Mouse (Mus musculus): ENCODE measurements at regions not wholly inside any gene's neighbourhood (a gene's known extent, or its start where the extent isn't known, plus 50 kb on each side); places are given as distances from the start of the nearest gene placed in this dataset.

DNA sequence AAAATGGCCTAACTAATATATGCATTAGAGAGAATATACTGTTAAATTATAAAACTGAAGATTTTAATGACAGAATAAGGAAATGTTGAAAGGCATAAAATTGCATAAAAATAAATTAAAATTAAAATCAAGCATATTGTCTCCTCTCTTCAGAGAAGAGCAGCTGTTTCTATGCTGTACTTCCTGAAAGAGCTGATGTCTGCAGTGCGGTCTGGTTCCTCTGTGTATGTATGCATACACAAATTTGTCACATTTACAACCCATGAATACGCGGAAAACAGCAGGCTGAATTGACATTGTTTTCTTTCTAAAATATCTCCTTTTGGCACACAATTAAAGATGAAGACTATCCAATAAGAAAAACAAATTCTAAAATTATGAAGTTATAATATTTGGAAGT, 278.5 kb downstream of the Olfr1505 start:
- DNase-seq (ENCODE audit: low read depth, low spot score) = no peak

DNA sequence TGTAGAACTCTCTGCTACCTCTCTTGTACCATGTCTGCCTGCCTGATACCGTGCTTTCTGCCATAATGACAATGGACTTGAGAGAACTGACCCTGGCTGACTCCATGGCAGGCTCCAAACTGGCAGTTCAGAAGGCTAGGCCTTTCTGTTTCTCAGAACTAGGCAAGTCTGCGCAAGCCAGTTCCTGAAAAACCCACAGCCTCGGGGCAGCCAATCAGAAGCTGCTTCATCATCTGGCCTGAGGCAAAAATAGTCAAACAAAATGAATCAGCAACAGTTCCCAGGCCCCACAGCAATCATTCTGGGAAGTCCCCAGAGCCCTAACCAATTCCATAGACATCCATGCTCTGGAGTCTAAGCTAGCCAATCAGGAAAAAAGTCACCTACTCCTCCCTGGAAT, 284.5 kb downstream of the Olfr1505 start:
- DNase-seq (ENCODE audit: low read depth, low spot score) = no peak

DNA sequence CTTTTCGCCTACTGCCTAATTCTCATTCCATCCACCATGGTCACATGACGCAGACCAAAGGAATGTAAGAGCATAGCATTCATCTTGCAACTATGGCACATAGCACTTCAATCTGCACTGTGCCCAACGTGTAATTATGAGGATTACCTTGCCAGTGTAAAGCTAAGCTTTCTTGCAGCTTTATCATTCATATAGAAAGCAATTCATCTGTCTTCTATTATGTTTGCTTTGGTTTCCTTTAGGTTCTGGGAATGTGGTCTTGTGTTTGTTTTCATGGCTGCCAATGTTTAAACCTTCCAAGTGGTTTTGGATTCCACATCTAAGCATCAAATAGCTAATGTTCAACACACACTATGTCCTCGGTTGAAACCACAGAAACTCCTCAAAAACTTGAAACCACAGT, 307.2 kb downstream of the Olfr1505 start:
- DNase-seq (ENCODE audit: low read depth, low spot score) = no peak

DNA sequence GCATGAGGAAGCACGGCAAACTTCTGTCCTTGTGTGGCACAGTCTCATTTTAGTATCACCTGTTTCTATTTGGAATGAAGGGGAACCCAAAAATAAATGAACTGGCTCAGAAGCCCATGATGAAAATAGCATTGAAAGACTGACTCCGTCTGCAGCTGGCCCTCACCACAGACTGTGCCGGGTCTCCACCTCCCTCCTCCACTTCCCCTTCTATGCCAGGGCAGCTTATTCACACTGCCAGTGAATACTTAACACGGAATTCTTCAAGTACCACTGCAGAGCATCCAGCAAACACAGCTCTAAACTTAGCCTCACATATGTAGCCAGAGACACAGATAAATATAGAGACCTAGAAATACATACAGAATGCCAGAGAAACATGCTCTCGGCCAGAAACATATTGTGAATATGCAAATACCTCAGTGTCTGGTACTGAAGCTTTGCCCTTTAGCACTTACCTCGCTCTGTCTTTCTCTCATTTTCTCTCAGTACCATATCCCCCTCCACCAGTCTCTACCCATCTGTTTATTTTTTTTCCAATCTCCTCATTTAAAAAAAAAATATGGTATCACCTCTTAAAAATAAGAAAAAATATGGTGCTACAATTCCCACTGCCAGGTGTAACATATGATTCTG, 311.8 kb downstream of the Olfr1505 start:
- no peak for DNase-seq (ENCODE audit: low read depth, low spot score)

DNA sequence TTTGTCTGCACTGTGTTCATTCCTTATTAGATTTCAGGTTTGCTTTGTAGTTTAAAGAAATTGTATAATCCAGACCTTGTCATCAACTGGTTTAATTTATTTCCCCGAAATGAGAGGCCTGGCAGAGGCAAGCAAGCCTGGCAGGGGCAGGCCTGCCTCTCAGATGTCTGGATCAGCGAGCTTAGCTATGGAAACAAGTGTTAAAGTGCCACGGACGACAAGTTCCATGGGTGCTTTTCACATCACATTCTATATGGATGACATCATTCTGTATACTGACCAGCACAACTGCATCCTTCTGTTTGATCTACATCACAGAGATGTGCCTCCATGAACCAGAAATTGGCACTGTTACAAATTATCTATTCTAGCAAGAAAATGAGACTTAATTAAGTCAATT, 312.5 kb downstream of the Olfr1505 start:
- DNase-seq (ENCODE audit: low read depth, low spot score) = no peak

DNA sequence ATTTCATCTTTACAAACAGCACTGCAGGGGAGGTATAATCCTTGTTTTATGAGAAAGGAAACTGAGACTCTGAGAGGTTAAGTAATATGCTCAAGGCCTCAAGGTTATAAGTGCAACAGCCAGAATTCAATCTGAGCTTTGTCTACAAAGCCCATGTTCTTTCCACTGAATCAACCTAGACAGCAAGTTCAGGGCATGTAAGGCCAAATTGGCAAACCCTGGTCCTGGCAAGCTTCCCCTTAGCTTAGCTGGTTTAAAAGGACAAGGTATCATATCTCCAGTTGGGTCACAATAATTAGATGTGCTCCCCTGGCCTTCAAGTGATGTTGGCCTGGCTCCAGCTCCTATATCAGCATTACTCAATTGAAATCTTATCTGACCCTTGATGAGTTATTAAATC, 313.2 kb downstream of the Olfr1505 start:
- DNase-seq (ENCODE audit: low read depth, low spot score) = no peak

DNA sequence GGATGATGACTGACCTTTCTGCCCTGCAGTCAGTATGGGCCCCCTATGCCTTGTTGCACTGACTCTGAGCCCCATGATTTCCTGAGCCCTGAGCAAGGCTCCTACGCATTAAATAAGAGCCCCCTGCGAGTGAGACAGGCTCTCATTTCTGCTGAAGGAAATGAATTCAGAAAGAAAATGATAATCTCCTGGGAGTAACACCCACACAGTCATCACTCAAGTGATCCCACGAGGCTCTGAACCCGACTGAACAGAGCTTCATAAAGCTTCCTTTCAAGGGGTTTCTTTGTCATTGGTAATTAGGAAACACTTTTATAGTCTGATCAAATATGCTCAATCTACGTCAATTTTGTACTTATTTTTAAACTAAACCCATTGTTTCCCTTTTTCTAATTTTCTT, 330.2 kb downstream of the Olfr1505 start:
- no peak for DNase-seq (ENCODE audit: low read depth, low spot score)

DNA sequence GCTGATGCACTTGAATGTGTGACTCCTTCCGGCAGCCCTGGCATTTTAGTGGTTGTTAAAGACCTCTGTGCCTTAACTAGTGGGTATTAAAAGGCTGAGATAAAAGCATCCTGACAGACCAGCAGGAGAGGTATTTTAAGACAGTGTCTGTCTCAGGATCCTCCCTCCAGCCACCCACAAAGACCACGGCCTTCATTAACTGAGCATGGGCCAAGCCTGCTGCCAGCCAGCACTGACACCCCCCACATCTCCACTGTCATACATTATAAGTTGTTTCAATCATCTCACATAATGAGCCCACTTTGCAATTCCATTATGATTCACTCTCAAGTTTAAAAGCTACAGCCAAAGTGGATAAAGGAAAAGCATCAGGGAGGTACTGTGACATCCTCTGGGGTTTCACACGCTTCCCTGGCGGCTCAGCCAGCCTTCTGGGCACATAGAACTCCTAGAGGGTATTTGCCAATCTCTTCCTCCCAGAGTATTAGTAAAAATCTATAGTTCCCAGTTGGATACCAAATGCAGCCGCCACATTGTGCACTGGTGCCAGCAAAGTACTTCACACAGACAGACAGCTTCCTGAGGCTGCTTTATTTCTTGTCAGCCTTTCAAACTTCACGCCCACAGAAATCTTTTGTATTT, 333.8 kb downstream of the Olfr1505 start:
- no peak for DNase-seq (ENCODE audit: low read depth, low spot score)

DNA sequence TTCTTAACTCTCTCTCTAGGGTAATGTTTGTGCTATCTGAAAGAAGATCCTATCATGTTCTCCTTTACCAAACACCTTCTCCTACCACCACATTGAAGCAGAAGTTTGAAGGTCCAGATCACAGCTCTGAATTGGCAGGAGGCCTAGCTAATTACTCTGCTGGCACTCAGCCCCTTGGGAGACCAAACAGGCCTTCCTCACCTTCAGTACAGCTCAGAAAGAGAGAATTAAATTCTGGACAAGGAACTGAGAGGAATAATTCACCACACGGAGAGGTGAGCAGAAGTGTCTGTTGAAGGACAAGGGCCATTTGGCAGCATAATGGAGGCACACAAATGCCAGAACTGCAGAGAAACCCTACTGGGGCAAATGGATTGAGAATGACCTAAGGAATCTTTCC, 334.6 kb downstream of the Olfr1505 start:
- no peak for DNase-seq (ENCODE audit: low read depth, low spot score)

DNA sequence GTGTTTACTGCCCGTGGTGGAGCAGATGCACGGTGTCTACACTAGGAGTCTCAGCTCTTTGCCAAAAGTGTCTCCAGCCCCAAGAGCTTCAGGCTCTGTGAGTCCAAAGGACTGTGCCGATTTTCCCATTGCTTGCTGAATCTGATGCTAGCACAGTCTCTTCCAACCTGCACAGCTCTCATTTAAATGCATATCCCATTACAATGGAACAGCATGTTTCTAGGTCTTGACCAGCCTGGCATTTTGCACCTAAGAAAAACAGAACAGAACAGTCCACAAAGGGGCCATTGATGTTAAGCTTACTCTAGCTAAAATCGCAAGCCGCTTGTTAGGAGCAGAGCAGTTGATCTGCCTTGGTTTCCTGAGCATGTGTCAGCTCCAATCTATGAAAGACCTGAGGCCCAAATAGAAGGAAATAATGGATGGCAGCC, 339.2 kb downstream of the Tle4 start:
- DNase-seq (ENCODE audit: low read depth, low spot score) = peak; percentile 10

DNA sequence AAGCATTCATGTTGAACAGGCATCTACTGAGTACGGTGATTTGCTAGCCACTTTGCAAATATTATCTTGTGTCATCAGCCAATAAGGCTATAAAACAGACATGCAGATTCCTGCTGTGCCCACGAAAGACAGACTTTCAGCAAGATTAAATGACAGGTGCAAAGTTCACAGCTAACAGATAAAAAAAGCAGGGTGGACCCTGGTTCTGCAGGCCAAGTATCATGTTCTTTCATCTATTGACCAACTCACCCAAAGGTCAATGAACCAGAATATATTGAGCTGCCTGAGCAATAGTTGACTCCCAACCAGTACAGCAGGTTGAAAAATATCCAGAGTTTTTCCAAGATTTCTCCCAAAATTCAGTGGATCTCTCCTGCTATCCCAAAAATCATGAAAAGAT, 338.6 kb downstream of the Tle4 start:
- no peak for DNase-seq (ENCODE audit: low read depth, low spot score)

DNA sequence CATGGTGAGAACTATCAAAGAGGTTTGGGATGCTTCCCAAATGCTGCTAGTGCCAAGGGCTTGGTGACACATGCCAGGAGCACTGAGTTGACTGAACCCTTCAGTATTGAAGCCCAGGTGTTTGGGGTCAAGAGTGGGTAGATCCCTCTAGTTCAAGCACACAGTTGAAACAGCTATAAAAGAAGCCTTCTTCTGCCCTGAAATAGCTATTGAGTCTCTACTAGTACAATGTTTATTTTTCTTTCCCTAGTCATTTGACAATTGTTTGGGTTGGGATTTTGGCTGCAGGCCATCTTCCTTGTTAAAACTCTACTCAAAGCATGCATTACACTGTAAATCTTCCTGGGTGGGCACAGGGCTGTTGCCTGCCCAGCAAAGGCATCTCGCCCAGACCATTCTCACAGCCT, 308.5 kb downstream of the Tle4 start:
- no peak for DNase-seq (ENCODE audit: low read depth, low spot score)

DNA sequence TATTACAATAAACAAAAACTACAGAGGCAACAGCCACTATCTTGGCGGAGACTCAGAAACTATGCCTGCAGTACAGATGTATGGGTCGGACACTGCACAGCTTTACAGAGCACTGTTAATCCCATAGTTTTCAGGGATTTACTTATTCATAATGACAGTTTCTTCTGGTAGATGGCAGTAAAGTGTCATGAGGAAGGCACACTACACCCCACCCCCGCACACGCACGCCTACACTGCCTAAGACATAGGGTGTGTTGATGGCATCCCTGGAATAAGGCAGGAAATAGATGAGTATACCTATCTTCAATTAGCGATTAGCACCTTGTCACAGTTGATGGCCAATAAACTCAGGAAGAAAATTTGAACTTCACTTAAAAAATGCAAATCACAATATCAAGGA, 306.9 kb downstream of the Tle4 start:
- no peak for DNase-seq (ENCODE audit: low read depth, low spot score)

DNA sequence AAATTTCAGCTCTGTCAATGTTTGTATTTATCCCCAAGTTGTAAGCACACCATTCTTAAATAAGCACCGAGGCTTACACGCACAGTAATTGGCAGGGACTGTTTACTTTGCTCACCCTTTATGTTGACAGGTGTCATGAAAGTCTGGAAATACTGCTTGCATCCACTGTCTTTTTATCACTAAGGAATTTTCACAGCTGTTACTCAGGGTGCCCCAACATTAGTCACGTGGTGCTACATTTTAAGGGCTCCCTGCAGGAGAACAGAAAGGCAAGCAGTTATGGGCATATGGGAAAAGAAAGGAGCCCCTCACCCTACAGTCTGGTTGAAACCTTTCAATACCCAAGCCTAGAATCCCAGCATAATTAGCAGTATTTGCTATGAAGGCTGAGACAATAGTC, 304.7 kb downstream of the Tle4 start:
- DNase-seq (ENCODE audit: low read depth, low spot score) = no peak

DNA sequence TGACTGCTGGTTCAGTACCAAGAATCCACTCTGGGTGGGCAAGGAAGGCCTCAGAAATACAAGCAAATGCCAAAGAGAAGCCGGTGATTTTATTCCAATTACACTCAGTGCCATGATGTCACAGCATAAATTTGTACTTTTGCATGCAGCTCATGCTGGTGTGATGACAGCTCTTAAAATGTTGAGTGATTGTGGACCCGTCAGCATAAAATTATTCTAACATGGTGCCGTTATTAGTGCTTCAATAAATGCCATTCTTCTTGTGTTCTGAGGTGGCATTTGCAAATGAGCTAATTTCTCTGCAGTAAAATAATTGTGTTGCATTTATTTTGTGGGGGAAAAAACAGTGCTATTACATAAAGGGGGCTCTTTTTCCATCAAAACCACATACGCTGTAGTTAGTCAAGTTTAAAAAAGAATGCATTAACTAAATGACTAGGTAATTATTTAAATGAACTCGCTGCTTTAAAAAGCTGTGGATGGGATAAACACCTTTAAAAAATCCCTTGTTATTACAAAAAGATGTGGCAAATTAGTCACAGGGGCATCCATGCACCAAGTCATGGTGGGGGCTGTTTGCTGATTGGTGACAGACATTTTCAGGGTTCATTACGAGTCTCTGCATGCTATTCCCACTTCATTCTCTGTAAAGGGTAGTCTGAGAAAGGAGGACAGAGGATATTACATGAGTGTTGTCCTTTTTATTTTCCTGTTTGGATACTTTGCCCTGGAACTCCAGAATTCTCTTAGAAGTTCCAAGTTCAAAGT, 296.5 kb downstream of the Tle4 start:
- DNase-seq (ENCODE audit: low read depth, low spot score) = no peak

DNA sequence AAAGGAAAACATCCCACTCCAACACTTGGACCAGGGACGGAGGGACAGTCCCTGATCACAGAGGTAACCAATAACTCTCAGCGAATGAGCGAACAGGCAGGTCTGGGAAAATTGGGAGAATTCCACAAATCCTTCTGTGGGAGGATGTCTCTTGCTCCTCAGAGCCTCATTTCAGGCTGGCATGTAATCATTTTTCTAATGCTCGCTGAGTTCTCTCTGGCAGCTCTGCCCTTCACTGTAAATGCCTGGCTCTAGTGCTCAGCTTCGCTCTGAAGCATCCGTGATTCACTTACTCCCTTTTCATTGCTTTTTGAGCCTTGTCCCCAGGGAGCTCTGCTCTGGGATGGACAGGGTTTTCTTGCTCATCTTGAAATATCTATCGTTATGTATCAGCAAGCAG, 283.6 kb downstream of the Tle4 start:
- no peak for DNase-seq (ENCODE audit: low read depth, low spot score)

DNA sequence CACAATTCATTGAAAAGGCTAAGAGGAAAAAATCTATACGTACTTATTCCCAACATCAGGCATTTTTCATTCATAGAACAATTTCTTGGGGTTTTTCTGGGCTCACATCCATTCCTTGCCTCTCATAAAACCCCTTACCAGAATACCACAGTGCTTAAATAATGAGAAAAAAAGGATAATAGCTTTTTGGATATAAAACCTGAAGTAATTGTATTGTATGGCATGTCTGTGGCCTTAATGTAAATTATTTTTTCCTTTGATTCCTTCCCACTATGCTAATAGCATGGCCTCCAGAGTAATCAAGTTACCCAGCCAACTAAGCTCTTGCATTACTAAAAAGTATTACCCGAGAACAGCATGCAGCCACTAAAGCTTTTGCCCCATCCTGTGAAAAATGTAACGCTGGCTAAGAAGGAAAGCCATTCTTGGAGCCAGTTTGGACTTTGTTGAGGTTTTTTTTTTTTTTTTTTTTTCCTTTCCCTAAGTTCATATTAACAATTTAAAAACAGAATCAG, 278.1 kb downstream of the Tle4 start:
- DNase-seq (ENCODE audit: low read depth, low spot score) = no peak

DNA sequence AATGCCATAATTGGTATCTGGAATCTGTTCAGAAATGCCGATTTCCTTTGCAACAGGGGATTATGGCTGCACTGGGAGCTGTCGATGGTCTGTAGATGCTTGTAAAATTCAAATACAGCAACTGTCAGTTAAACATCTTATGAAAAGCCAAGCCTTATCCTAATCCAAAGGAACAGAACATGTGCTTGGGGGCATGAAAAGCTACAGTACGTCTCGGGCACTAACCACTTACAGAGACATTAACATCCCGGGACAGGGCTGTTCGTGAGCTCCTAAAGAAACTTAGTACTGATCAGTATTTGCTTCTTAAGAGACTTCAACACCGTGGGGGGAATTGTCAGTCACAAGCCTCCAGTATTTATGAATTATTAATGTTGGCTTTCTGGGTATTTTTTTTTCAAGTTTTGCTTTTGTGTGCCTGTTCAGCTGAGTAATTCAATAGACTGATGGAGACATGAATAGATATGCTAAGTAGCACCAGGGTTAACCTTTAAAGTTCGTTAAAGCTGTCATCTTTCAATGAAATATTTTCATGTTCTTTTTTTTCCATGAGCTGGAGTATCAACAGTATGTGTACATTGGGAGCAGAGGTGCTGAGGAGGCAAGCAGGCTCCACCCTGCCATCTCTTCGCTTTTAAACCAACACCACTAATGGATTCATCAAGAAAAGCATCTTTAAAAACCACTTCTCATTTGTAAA, 272.3 kb downstream of the Tle4 start:
- DNase-seq (ENCODE audit: low read depth, low spot score) = no peak

DNA sequence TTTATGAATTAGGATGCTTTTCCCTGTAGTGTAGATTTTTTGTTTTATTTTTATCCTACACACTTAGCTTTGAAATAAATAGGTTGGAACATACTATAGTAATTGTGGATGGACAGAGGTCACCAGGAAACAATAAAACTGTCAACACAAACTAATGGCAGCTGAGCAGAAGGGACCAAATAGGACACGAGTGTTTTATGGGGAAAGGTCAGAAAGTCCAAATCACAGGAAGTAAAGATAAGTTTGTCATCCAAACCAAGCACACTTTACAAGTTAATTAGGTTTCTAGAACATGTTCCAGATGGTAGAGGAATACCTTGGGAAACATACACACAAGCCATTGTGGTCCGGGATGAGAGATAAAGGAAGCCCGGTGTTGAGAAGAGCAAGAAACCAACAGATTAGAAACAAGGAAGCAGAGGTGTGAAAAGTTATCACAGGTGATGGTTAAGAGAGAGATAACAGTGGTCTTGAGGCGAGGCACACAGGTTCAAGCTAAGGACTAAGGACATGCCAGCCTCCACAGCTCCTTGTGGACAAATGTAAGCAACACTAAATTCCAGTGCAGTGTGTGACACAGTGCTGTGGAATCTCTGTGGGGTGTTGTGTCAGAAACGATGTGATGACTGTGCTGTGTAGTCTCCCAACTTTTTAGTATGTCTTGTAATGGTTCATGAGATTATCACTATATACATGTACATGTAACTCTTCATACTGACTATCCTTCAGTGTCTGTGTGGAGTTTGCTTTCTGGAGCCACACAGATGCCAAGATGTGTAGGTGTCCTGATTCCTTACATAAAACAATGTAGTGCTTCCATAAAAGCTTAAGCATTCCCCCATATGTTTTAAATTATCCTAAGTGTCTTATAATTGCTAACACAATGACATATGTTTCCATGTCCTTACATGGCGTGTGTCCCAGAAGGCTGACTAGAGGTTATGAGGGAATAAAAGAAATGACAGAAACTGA, 264.5 kb downstream of the Tle4 start:
- no peak for DNase-seq (ENCODE audit: low read depth, low spot score)

DNA sequence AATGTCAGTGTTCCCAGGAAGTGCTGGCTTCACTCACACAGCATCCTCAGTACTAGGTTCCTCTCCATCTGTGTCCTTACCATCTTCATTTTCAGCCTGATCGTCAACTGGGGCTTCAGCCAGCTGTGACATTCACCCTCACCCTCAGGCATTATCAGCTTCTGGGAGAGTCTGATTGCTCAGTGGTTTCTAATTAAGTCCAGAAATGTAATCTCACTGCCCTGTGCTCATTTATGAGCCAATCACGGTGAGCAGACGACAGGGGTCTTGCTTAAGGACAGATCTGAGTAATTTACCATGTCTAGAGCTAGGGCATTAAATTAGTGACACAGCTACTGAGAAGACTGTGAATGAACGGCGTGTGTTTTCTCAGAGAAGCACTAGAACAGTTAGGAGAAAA, 260.8 kb downstream of the Tle4 start:
- DNase-seq (ENCODE audit: low read depth, low spot score) = no peak

DNA sequence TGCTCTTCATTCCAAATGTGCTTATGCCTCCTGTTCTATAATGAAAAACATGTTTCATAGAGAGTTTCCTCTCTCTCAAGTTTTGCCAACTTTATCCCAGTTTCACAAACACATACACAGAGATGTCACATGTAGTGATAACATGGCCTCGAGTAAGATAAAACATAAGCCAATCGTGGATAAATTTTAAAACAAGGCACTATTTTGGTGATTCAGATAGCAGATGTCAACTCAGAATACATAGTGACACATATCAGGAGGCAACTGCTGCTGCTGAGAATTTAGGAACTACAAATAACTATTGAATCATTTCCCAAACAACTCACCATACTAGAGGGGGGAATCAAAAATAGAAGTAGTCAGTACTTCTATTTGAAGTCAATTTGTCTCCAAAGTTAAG, 257.1 kb downstream of the Tle4 start:
- DNase-seq (ENCODE audit: low read depth, low spot score) = no peak

Measured in ES-CJ7 (cell line).